Mouse (Mus musculus): ENCODE data around the gene Fam166b. TPM values are rescaled to one million over a fixed set of nuclear protein-coding genes. Genes with fewer than 3 reads are reported as not detected.

Fam166b gene
- total RNA-seq, 1 experiment from 2014 or later = not detected

DNA sequence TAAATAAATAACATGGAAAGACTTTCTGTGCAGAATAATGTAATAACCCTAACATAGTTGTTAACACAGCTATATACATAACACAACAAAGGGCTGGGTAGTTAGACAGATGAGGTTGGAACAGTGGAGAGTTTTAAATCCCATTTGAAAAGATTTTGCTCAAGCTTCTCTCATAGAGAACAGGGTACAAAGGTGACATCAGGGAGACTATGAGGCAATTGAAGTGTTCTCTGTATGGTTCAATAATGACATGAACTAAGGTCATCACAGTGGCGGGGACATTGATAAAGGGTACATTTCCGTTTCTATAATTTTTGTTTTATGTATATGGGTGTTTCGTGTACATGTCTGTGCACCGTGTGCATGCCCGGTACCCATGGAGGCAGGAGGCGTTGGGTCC lies 49.3 kb downstream of the Fam166b start:
- no peak for DNase-seq

Other genes starting within 250 kb of the Fam166b start
- gene Atp8b5, start 162.0 kb downstream of the Fam166b start, total RNA-seq (2021) = 0.56 and 0.67 TPM in 2 replicates
- 34.8 and 38.6 TPM in 2 replicates for gene Rusc2, start 47.2 kb downstream of the Fam166b start, total RNA-seq (2021)
- 53.9 and 59.0 TPM in 2 replicates for gene Tesk1, start 12.8 kb upstream of the Fam166b start, total RNA-seq (2021)
- gene Cd72, start 25.5 kb upstream of the Fam166b start, total RNA-seq (2021) = 2.7 and 12.7 TPM in 2 replicates
- 0.59 and 1.3 TPM in 2 replicates for gene Sit1, start 54.6 kb upstream of the Fam166b start, total RNA-seq (2021)
- gene Ccdc107, start 63.8 kb upstream of the Fam166b start, total RNA-seq (2021) = 48.3 and 50.0 TPM in 2 replicates
- 5.2 and 6.8 TPM in 2 replicates for gene Arhgef39, start 70.6 kb upstream of the Fam166b start, total RNA-seq (2021)
- gene Car9, start 77.8 kb upstream of the Fam166b start, total RNA-seq (2021) = 0.37 and 0.83 TPM in 2 replicates
- 84.5 and 88.0 TPM in 2 replicates for gene Tpm2, start 94.6 kb upstream of the Fam166b start, total RNA-seq (2021)
- 108 and 117 TPM in 2 replicates for gene Creb3, start 133.2 kb upstream of the Fam166b start, total RNA-seq (2021)
- 201 and 213 TPM in 2 replicates for gene Tln1, start 133.6 kb upstream of the Fam166b start, total RNA-seq (2021)
- gene Rgp1, start 149.6 kb upstream of the Fam166b start, total RNA-seq (2021) = 43.3 and 52.6 TPM in 2 replicates
- 11.7 and 15.0 TPM in 2 replicates for gene Gba2, start 149.7 kb upstream of the Fam166b start, total RNA-seq (2021)
- 2.1 and 2.3 TPM in 2 replicates for gene Msmp, start 155.4 kb upstream of the Fam166b start, total RNA-seq (2021)
- 36.4 and 43.9 TPM in 2 replicates for gene Npr2, start 202.8 kb upstream of the Fam166b start, total RNA-seq (2021)
- gene Spag8, start 224.5 kb upstream of the Fam166b start, total RNA-seq (2021) = 0.93 and 1.1 TPM in 2 replicates
- gene Hint2, start 227.3 kb upstream of the Fam166b start, total RNA-seq (2021) = 91.7 and 99.5 TPM in 2 replicates
- 7.2 and 9.9 TPM in 2 replicates for gene Tmem8b, start 239.8 kb upstream of the Fam166b start, total RNA-seq (2021)
- 0.30 TPM in 1 of 2 replicates, not detected in the other for gene Fam221b, start 240.0 kb upstream of the Fam166b start, total RNA-seq (2021)

Measured in adrenal gland, postnatal 14 days (tissue).